Mouse (Mus musculus) bone marrow macrophage, adult 2 months (primary cell): ENCODE measurements at regions not wholly inside any gene's neighbourhood (a gene's known extent, or its start where the extent isn't known, plus 50 kb on each side); places are given as distances from the start of the nearest gene placed in this dataset.

Experiments
- CTCF ChIP-seq: IDR thresholded peaks from 2 replicates; pipeline ENCODE4 v1.5.1; 2012; ENCODE audit warnings: low read depth, mild to moderate bottlenecking, low read length, moderate library complexity
- POLR2A ChIP-seq: IDR thresholded peaks from 2 replicates; pipeline ENCODE4 v1.6.1; 2012; ENCODE audit warnings: mild to moderate bottlenecking, low read depth, low read length, borderline replicate concordance

GRCm38 (mm10) chr13:4771120-4772075 lies 162.4 kb upstream of the Akr1e1 start:
- TF ChIP-seq POLR2A: no peak
- TF ChIP-seq CTCF: no peak
